Mouse (Mus musculus) heart, adult 10 weeks (tissue): ENCODE measurements around the gene Rpp21. TPM values are rescaled to one million over a fixed set of nuclear protein-coding genes. Genes with fewer than 3 reads are reported as not detected.

Experiments used
- polyA plus RNA-seq: library from polyadenylated mRNA; stranded (reverse); fragments of 350-450 nt; fragmentation: Illumina TruSeq; extraction: RNeasy Lipid Tissue Mini Kit (QIAGEN cat#74804); gene quantifications from one replicate; pipeline ENCODE4 v1.2.3, GENCODE M21; 2014; ENCODE audit warnings: low read depth, low replicate concordance

Gene Rpp21
- 49.0 TPM for polyA plus RNA-seq

DNA sequence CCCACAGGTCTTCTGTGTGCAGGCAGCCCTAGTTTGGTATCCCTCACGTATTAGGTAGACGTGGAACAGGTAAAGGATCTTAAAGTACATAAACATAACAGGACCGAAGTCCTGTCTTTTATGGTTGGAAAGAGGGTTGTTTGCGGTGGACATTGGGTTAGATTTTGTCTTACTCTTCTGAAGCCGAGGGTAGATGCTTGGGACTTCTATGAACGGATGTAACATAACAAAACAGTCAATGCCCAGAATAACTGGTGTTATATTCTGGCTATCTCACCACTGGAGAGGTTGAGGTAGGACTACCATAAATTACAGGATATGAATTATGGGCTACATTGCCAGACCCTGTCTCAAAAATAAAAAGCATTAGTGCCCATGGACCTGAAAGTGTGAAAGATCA is at the start of gene Rpp21:
Gene Rpp21, minus strand, starts transcription at position 101 of the 400 bp plus-strand sequence.

DNA sequence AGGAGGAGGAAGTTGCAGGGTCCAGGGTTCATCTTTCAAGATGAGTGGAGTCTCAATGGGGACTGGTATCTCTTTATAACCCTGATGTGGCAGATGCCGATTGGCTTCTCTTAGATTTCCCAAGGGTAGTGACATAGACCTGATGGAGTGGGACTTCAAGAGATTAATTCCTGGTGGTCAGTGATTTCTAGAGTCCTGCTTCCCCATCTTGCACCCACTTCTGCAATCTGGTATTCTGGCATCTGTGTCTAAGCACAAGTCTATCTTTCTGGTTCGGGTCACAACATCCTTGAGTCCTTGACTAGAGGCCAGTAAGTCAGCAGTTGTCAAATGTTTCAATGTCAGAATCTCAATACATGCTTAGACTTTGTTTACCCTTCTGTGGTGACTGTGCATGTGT is 28.5 kb upstream of the Rpp21 start, which contains the start of gene H2-M10.2:
Gene H2-M10.2, minus strand, starts transcription at position 101 of the 400 bp plus-strand sequence.

DNA sequence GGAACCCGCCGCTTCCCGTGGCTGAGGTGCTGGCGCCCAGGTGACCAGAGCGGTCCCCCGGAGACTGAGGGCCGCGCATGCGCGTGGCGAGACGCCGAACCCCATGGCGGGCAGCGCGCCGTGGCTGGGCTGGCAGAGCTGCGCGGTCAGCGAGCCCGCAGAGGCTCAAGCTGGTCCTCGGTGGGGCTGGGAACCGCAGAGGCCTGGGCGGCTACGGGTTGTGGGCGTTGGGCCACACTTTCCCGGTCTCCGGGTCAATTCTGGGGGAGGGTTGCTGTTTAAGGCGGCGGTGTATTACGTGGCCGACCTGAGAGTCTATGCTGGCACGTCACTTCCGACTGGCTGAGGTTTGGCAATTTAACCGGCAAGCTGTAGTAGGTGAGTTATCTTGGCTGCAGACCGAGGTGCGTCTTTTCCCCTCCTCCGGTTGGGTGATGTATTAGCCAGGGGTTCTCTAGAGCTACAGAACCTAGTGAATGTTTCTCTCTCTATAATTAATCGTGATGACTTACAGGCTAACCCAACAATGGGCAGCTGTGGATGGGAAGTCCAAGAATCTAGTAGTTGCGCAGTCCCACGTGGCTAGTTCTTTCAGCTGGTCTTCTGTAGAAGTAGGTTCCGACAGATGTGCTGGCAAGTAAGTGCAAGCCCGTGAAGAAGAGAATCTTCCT is 13.9 kb upstream of the Rpp21 start, which contains the start of gene Trim39:
Gene Trim39, minus strand, starts transcription at position 662 of the 671 bp plus-strand sequence.

Other genes starting within 250 kb of the Rpp21 start
- 7.0 TPM for gene H2-T24, start 237.5 kb downstream of the Rpp21 start, polyA plus RNA-seq
- gene H2-T23, start 225.2 kb downstream of the Rpp21 start, polyA plus RNA-seq: 36.4 TPM
- 22.8 TPM for gene H2-T22, start 215.3 kb downstream of the Rpp21 start, polyA plus RNA-seq
- gene Gm6034, start 215.1 kb downstream of the Rpp21 start, polyA plus RNA-seq: not detected
- gene Gm11127, start 199.7 kb downstream of the Rpp21 start, polyA plus RNA-seq: not detected
- not detected for gene Gm19684, start 136.4 kb downstream of the Rpp21 start, polyA plus RNA-seq
- not detected for gene Gm7030, start 128.6 kb downstream of the Rpp21 start, polyA plus RNA-seq
- gene Gm8909, start 89.5 kb downstream of the Rpp21 start, polyA plus RNA-seq: not detected
- not detected for gene H2-T3, start 67.8 kb downstream of the Rpp21 start, polyA plus RNA-seq
- 14.2 TPM for gene Trim39, start 14.2 kb upstream of the Rpp21 start, polyA plus RNA-seq
- gene H2-M10.2, start 28.4 kb upstream of the Rpp21 start, polyA plus RNA-seq: not detected
- not detected for gene H2-M10.1, start 68.1 kb upstream of the Rpp21 start, polyA plus RNA-seq
- not detected for gene H2-M10.3, start 110.3 kb upstream of the Rpp21 start, polyA plus RNA-seq
- gene H2-M10.4, start 204.3 kb upstream of the Rpp21 start, polyA plus RNA-seq: not detected